Mouse (Mus musculus): ENCODE measurements around the gene Psmb3.

DNA sequence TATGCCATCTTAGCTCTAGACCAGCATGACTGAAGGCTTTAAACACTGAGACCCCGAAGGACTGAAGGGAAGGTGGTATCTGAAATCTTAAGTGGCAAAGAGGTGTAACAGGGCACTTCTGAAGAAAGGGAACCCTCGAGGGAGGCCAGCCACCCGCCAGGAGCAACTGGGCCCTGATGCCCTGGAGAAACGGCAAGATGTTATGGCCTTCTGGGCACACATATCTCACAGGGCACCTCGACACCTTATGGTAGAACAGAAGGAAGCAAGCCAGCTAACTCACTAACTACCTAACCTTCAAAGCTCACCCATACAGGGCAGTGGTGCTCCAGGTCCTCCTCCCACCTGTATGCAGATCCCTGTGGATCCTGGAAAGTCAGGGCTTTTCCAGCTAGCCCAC lies 39.0 kb downstream of the Psmb3 start:
- no peak for TF ChIP-seq POLR2A (IDR thresholded peaks at IDR 0.05; ENCODE audit: low read depth, low read length)
- TF ChIP-seq CTCF (IDR thresholded peaks at IDR 0.05; ENCODE audit: extremely low read depth, insufficient read length, insufficient replicate concordance, low read depth, low read length): no peak
